Mouse (Mus musculus) spleen, adult 2 months (tissue): ENCODE data around the gene Gps2. TPM values are rescaled to one million over a fixed set of nuclear protein-coding genes. Genes with fewer than 3 reads are reported as not detected.
"Not testable (repeated sequence)": the region's sequence is repeated elsewhere in the genome, so short reads cannot be mapped to it uniquely, and the experiment has no call there.

ENCODE experiments used
- DNase-seq, 2 experiments: peaks; one replicate each; pipeline versions ENCODE4 v3.0.0 to v3.0.0-alpha.2; 2012 to 2021; ENCODE audit warnings: low spot score in 2 of 2, low read depth in 1 of 2
- H3K27ac ChIP-seq: fragments of 200-500 bp; 2 replicates; pipeline ENCODE4 v1.5.1; 2012; ENCODE audit warnings: low read length, inconsistent platforms; ENCODE audit not compliant: insufficient read depth
- H3K27me3 ChIP-seq: fragments of 200-500 bp; 2 replicates; pipeline ENCODE4 v1.6.1; 2012; ENCODE audit warnings: mild to moderate bottlenecking, moderate library complexity, low read length, inconsistent platforms; ENCODE audit not compliant: control insufficient read depth, insufficient read depth
- H3K36me3 ChIP-seq: fragments of 200-500 bp; 2 replicates; pipeline ENCODE4 v1.6.1; 2012; ENCODE audit warnings: mild to moderate bottlenecking, low read length, inconsistent platforms; ENCODE audit not compliant: control insufficient read depth, insufficient read depth
- H3K4me1 ChIP-seq: fragments of 200-500 bp; 2 replicates; pipeline ENCODE4 v1.6.1; 2011; ENCODE audit warnings: inconsistent platforms; ENCODE audit not compliant: control insufficient read depth, insufficient read depth, insufficient read length
- H3K4me3 ChIP-seq: fragments of 200-500 bp; 2 replicates; pipeline ENCODE4 v1.5.1; 2011; ENCODE audit warnings: mild to moderate bottlenecking, inconsistent platforms; ENCODE audit not compliant: insufficient read depth, insufficient read length; ENCODE audit errors: extremely low read depth
- CTCF ChIP-seq: fragments of 200-500 bp; IDR thresholded peaks from 2 replicates; pipeline ENCODE4 v1.5.1; 2011; ENCODE audit warnings: mild to moderate bottlenecking, inconsistent platforms; ENCODE audit not compliant: insufficient read depth, insufficient read length, insufficient replicate concordance; ENCODE audit errors: extremely low read depth
- POLR2A ChIP-seq: fragments of 200-500 bp; IDR thresholded peaks from 2 replicates; pipeline ENCODE4 v1.6.1; 2011; ENCODE audit warnings: low read depth, low read length, inconsistent platforms
- WGBS: fragments of 180-500 bp; shearing (Covaris S2); methylation state at CpG from one replicate; pipeline ENCODE4 v1.1.7; 2018; 5-methylcytosine and 5-hydroxymethylcytosine counted together
- polyA plus RNA-seq: library from polyadenylated mRNA; depleted of rRNA; stranded (reverse); fragments of >200 nt; gene quantifications from 2 replicates; pipeline ENCODE4 v1.2.3, GENCODE M21; 2012

Gps2 gene
- polyA plus RNA-seq, 1 experiment, result 119 TPM

DNA sequence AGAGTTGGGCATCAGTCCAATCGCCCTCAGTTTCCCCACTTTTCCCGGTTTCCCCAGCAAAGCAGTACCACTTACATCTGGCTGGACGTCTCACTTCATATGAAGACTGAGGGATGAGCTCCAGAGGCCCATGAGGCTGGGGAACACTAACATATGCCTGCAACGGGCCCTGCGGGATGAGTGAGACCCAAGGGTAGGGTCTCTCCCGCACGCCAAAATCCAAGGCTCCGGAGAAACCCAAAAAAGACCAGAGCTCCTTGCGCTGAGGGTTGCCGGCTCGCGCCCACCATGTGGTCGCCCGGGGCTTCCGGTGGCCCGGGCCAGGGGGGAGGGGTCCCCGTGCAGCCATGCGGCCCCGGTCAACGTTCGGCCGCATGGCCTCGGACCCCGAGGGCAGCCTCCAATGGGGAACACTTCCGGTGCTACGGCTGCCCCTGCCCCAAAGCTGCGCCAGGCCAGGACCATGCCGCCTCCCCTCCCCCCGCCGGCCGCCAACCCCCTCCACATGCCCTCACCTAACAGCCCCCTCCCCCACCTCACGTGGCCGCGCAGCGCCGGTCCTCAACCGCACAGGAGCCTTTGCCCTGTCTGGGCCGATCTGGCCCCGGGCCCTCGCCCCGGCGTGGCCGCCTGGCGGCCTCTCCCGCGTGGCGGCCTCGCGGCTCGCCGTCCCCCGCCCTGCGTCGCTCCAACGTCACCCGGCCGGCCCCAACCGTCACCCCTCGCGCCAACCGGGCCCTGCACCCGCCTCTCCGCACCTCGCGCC lies 6.8 kb downstream of the Gps2 start:
- TF ChIP-seq POLR2A (no peak), CTCF (no peak)
- no peaks in the 10 kb centered on the region for H3K27me3 ChIP-seq
- H3K36me3 ChIP-seq, result peaks cover 28% of the 10 kb centered on the region
- peaks cover 7% of the 10 kb centered on the region; the same call in 1 of the 2 replicates for H3K4me1 ChIP-seq
- H3K27ac ChIP-seq, result peak overlapping the region; percentile 98
- peak overlapping the region; percentile 96 for H3K4me3 ChIP-seq
- under 1% methylated on average over 41 of the region's 65 CpGs for WGBS
- DNase-seq, result peak in 1 of 2 experiments; percentile 46

DNA sequence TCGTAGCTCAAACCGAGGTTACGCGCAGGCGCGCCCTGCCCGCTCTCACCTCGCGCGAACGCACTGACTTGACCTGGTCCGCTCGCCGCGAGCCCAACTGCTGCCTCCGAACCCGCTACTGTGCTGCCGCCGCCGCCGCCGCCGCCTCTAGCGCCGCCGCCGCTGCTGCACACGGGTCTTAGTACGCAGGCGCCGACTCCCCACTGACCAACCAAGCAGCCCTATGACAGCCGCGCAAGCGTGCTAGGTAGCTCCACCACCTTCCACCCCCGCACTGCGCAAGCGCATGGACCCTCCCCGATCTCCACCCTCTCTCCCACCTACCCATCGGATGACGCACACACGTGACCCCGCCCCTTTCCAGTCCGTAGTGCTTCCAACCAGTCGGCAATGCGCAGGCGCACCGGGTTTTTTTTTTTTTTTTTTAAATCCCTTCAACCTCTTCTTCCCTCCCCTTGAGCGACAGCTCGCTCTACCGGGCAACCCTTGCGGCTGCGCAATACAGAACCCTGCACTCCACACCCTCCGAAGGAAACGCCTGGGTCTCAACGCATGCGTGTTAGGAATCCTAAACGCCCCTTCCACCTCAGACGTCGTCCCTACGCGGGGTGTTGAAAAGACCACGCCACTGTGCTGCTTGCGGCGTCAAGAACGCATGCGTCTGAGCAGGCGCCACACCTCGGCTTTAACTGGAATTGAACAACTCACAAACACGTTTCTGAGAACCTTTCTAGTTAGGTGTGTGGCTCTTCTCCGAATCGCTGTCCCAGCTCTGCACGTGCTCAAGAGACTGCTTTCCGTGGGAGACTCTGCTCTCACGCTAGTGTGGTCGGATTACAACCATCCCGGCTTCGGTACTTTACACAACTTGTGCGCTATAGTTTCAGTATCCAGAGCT lies 7.7 kb downstream of the Gps2 start, which contains the start of gene Eif5a:
Gene Eif5a, minus strand, starts transcription at position 845 of the 898 bp plus-strand sequence.
- Histone ChIP-seq H3K4me1 (peaks cover 7% of the 10 kb centered on the region; the same call in 1 of the 2 replicates), H3K36me3 (peaks cover 19% of the 10 kb centered on the region), H3K27me3 (no peaks in the 10 kb centered on the region), H3K4me3 (peak within 1 kb of the TSS; percentile 96), H3K27ac (peak within 1 kb of the TSS; percentile 98)
- peak; percentile 100 for DNase-seq
- WGBS, result under 1% methylated on average over 78 of the region's 78 CpGs
- TF ChIP-seq CTCF (peak; percentile 40; the same call in 1 of the 2 replicates), POLR2A (peak; percentile 80)

DNA sequence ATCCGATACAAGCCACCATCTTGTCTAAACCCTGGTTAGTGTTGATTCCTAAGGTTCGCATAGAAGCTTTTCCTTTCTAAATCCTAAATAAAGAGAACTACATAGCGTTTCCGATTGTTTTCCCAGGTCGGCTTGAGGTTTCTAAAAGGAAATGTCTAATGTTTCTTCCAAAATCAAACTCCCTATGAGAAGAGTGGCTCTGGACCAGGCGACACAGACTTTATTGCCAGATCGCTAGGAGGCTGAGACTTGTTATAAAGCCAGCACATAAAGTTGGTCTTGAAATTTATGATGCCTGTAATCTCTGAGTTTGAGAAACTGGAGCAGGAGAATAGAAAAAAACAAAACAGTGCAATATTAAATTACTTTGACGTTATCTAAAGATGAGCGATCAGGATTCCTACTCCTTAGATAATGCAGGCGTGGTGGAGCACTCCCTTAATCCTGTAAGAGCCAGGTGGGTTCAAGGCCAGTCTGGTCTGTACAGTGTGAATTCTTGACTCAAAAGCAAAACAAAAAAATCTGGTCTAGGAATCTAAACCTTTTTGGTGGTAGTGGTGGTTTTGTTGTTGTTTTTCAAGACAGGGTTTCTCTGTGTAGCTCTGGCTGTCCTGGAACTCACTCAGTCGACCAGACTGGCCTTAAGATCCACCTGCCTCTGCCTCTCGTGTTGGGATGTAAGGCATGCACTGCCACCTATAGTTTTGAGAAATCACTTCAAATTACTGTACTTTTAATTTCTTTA lies 8.5 kb downstream of the Gps2 start:
- TF ChIP-seq CTCF (no peak), POLR2A (no peak)
- 5% methylated on average over 12 of the region's 12 CpGs for WGBS
- H3K36me3 ChIP-seq, result peaks cover 16% of the 10 kb centered on the region
- no peaks in the 10 kb centered on the region for H3K27me3 ChIP-seq
- peak overlapping the region; percentile 97 for H3K27ac ChIP-seq
- H3K4me1 ChIP-seq, result peaks cover 7% of the 10 kb centered on the region; the same call in 1 of the 2 replicates
- DNase-seq, result no peak
- peak overlapping the region; percentile 71 for H3K4me3 ChIP-seq

DNA sequence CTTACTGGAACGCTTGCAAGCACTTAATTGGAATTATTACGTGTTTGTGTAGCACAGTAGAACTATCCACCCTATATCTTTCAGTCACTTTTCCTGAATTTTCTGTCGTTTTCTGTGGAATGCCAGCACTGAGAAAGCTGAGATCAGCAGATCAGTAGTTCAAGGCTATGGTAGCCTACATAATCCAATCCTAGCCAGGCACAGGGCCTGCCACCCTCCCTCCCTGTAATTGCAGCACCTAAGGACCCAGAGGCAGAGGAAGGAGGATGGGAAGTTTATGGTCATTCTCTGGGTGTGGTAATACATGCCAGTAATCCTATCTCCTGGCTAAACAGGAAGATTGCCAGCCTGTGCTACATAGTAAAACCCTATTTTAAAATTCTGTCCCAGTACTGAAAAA lies 9.1 kb downstream of the Gps2 start:
- H3K4me1 ChIP-seq, result peaks cover 7% of the 10 kb centered on the region; the same call in 1 of the 2 replicates
- no peaks in the 10 kb centered on the region for H3K27me3 ChIP-seq
- no peak overlapping the region for H3K4me3 ChIP-seq
- no peak for TF ChIP-seq POLR2A
- no peak for TF ChIP-seq CTCF
- WGBS, result 64% methylated on average over 3 of the region's 3 CpGs
- peaks cover 10% of the 10 kb centered on the region for H3K36me3 ChIP-seq
- no peak for DNase-seq
- peak overlapping the region; percentile 40 for H3K27ac ChIP-seq

DNA sequence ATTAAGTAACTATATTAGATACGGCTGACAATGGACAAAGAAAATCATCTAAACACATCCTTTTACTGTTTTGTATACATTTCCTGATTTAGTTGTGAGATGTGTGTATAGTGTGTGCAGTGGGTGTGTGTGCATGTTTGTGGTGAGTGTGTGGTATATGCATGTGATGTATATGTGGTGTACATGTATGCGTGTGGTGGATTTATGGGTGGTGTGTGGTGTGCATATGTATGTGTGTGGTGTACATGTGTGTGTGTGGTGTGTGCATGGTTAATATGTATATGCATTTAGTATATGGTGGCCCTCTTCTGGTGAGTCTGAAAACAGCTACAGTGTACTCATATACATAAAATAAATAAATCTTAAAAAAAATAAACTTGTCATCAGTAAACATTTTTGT lies 13.8 kb downstream of the Gps2 start:
- DNase-seq, result no peak
- 90% methylated on average over 2 of the region's 2 CpGs for WGBS
- Histone ChIP-seq H3K4me1 (peaks cover 9% of the 10 kb centered on the region; the same call in 1 of the 2 replicates), H3K27ac (no peak overlapping the region), H3K4me3 (no peak overlapping the region), H3K27me3 (no peaks in the 10 kb centered on the region), H3K36me3 (no peaks in the 10 kb centered on the region)
- no peak for TF ChIP-seq CTCF
- no peak for TF ChIP-seq POLR2A

DNA sequence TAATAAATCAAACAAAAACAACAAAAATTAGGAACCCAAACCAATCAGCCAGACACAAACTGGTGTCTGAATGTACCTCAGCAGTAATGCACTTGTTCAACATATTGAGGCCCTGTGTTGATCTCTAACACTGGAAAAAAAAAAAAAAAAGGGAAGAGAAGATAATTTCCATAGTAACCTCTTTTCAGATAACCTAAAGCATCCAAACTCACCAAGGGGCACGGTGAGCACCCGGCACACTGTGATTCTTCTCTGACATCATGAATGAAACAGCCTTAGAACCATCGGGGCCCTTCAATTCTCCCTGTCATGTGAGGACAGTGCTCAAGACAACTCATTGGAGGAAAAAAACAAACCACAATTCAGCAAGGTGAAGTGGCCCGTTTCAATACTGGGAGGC lies 16.0 kb downstream of the Gps2 start:
- Histone ChIP-seq H3K27me3 (0 out of 2 replicates have a peak, but pooled peaks cover 1% of the 10 kb centered on the region), H3K36me3 (no peaks in the 10 kb centered on the region), H3K4me1 (peaks cover 9% of the 10 kb centered on the region; the same call in 1 of the 2 replicates), H3K4me3 (no peak overlapping the region), H3K27ac (no peak overlapping the region)
- 52% methylated on average over 4 of the region's 4 CpGs for WGBS
- no peak for DNase-seq
- no peak for TF ChIP-seq CTCF
- no peak for TF ChIP-seq POLR2A

DNA sequence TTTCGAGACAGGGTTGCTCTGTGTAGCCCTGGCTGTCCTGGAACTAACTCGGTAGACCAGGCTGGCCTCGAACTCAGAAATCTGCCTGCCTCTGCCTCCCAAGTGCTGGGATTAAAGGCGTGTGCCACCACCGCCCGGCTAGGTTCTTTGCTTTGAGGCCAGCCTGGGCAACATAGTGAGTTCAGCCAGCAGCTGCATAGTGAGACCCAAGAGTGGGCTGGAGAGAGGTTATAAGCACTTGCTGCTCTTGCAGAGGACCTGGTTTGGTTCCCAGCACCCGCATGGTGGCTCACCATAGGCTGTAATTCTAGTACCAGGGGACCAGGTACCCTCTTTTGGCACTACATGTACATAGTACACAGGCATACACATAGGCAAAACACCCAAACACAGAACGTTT lies 16.5 kb downstream of the Gps2 start:
- peaks cover 12% of the 10 kb centered on the region; the same call in 1 of the 2 replicates for H3K4me1 ChIP-seq
- 93% methylated on average over 8 of the region's 8 CpGs for WGBS
- H3K4me3 ChIP-seq, H3K27me3 ChIP-seq, H3K36me3 ChIP-seq, DNase-seq, H3K27ac ChIP-seq: not testable (repeated sequence)
